Mouse (Mus musculus) liver, embryonic 15.5 days (tissue): ENCODE measurements around the gene C130050O18Rik. TPM values are rescaled to one million over a fixed set of nuclear protein-coding genes. Genes with fewer than 3 reads are reported as not detected.
A peak's percentile ranks its signal among the peaks of the same experiment; 100 is the strongest.

ENCODE experiments used
- ATAC-seq: fragments of 200-750 bp; cut with Nextera tagmentation; 2 replicates; pipeline ENCODE4 v1.8.0; 2017; ENCODE audit warnings: moderate number of reproducible peaks, mild to moderate bottlenecking, moderate library complexity; ENCODE audit not compliant: insufficient read depth
- H3K27ac ChIP-seq: fragments of 300-500 bp; sonication (generic); replicated peaks from 2 replicates; pipeline ENCODE4 v1.5.1; 2015; ENCODE audit warnings: mild to moderate bottlenecking, inconsistent platforms
- H3K27me3 ChIP-seq: fragments of 300-500 bp; sonication (generic); 2 replicates; pipeline ENCODE4 v1.6.1; 2015; ENCODE audit warnings: mild to moderate bottlenecking, inconsistent platforms
- H3K36me3 ChIP-seq: fragments of 300-500 bp; sonication (generic); replicated peaks from 2 replicates; pipeline ENCODE4 v1.6.1; 2015; ENCODE audit warnings: moderate library complexity, mild to moderate bottlenecking, inconsistent platforms
- H3K4me1 ChIP-seq: fragments of 300-500 bp; sonication (generic); replicated peaks from 2 replicates; pipeline ENCODE4 v1.6.1; 2015; ENCODE audit warnings: inconsistent platforms
- H3K4me2 ChIP-seq: fragments of 300-500 bp; sonication (generic); 2 replicates; pipeline ENCODE4 v1.6.1; 2015; ENCODE audit warnings: moderate library complexity, mild to moderate bottlenecking, inconsistent platforms
- H3K4me3 ChIP-seq: fragments of 300-500 bp; sonication (generic); replicated peaks from 2 replicates; pipeline ENCODE4 v1.5.1; 2015; ENCODE audit warnings: mild to moderate bottlenecking, inconsistent platforms
- H3K9ac ChIP-seq: fragments of 300-500 bp; sonication (generic); 2 replicates; pipeline ENCODE4 v1.6.1; 2015; ENCODE audit warnings: moderate library complexity, mild to moderate bottlenecking, inconsistent platforms
- H3K9me3 ChIP-seq: fragments of 300-500 bp; sonication (generic); replicated peaks from 2 replicates; pipeline ENCODE4 v1.6.1; 2016; ENCODE audit warnings: inconsistent platforms
- WGBS: fragments of 180-500 bp; shearing (Covaris S2); methylation state at CpG from one replicate; pipeline ENCODE4 v1.1.7; 2015; ENCODE audit warnings: mixed read lengths; ENCODE audit not compliant: insufficient replicate concordance; 5-methylcytosine and 5-hydroxymethylcytosine counted together
- polyA plus RNA-seq: library from polyadenylated mRNA; unstranded; fragments of >200 nt; fragmentation: Nextera tagmentation; extraction: Ambion mirVana; gene quantifications from 2 replicates; pipeline ENCODE4 v1.2.1, GENCODE M21; 2015

C130050O18Rik gene
- polyA plus RNA-seq, 1 experiment from 2014 or later, result 1.9 TPM

- peak overlapping the region; percentile 94 for H3K4me2 ChIP-seq
- ATAC-seq, result peak; percentile 71
- under 1% methylated on average over 73 of the region's 73 CpGs for WGBS
These were observed 24.5 kb upstream of the C130050O18Rik start for GRCm38 (mm10) chr5:139380385-139381248.

GRCm38 (mm10) chr5:139381586-139382513 lies 23.2 kb upstream of the C130050O18Rik start:
- ATAC-seq, result peak; percentile 58
- peak overlapping the region; percentile 90 for H3K9ac ChIP-seq
- no peaks in the 10 kb centered on the region for H3K27me3 ChIP-seq
- H3K9me3 ChIP-seq, result no peaks in the 10 kb centered on the region
- peak overlapping the region; percentile 100 for H3K27ac ChIP-seq
- H3K4me3 ChIP-seq, result peak overlapping the region; percentile 91
- 17% methylated on average over 18 of the region's 18 CpGs for WGBS
- peaks cover 26% of the 10 kb centered on the region for H3K36me3 ChIP-seq
- peak overlapping the region; percentile 94 for H3K4me2 ChIP-seq
- H3K4me1 ChIP-seq, result peaks cover 92% of the 10 kb centered on the region

More at GRCm38 (mm10) chr5:139380385-139381248, 24.5 kb upstream of the C130050O18Rik start:
- H3K4me3 ChIP-seq, result peak overlapping the region; percentile 91
- peak overlapping the region; percentile 100 for H3K27ac ChIP-seq
- peaks cover 92% of the 10 kb centered on the region for H3K4me1 ChIP-seq
- H3K36me3 ChIP-seq, result peaks cover 17% of the 10 kb centered on the region
- peak overlapping the region; percentile 90 for H3K9ac ChIP-seq
- H3K9me3 ChIP-seq, result no peaks in the 10 kb centered on the region
- no peaks in the 10 kb centered on the region for H3K27me3 ChIP-seq

- 6% methylated on average over 8 of the region's 8 CpGs for WGBS
- peaks cover 27% of the 10 kb centered on the region for H3K36me3 ChIP-seq
- H3K4me3 ChIP-seq, result peak overlapping the region; percentile 91
- H3K4me1 ChIP-seq, result peaks cover 92% of the 10 kb centered on the region
- peak overlapping the region; percentile 100 for H3K27ac ChIP-seq
- no peaks in the 10 kb centered on the region for H3K9me3 ChIP-seq
- peak; percentile 72 for ATAC-seq
- H3K4me2 ChIP-seq, result peak overlapping the region; percentile 94
- H3K9ac ChIP-seq, result peak overlapping the region; percentile 90
- H3K27me3 ChIP-seq, result no peaks in the 10 kb centered on the region
These were observed 22.3 kb upstream of the C130050O18Rik start for GRCm38 (mm10) chr5:139382760-139383159.

- no peak for ATAC-seq
- Histone ChIP-seq H3K4me3 (peak overlapping the region; percentile 91), H3K36me3 (peaks cover 27% of the 10 kb centered on the region), H3K27ac (peak overlapping the region; percentile 100), H3K9ac (peak overlapping the region; percentile 90), H3K4me1 (peaks cover 92% of the 10 kb centered on the region), H3K27me3 (no peaks in the 10 kb centered on the region), H3K4me2 (peak overlapping the region; percentile 94), H3K9me3 (no peaks in the 10 kb centered on the region)
- WGBS, result 32% methylated on average over 9 of the region's 9 CpGs
These were observed 21.8 kb upstream of the C130050O18Rik start for GRCm38 (mm10) chr5:139383234-139383633.

GRCm38 (mm10) chr5:139384531-139384930 lies 20.5 kb upstream of the C130050O18Rik start:
- H3K27ac ChIP-seq, result peak overlapping the region; percentile 100
- H3K27me3 ChIP-seq, result no peaks in the 10 kb centered on the region
- no peak for ATAC-seq
- WGBS, result 54% methylated on average over 10 of the region's 10 CpGs
- no peaks in the 10 kb centered on the region for H3K9me3 ChIP-seq
- peaks cover 27% of the 10 kb centered on the region for H3K36me3 ChIP-seq
- H3K4me1 ChIP-seq, result peaks cover 92% of the 10 kb centered on the region
- peak overlapping the region; percentile 90; the same call in 1 of the 2 replicates for H3K9ac ChIP-seq
- H3K4me2 ChIP-seq, result peak overlapping the region; percentile 94
- no peak overlapping the region for H3K4me3 ChIP-seq

- Histone ChIP-seq H3K9me3 (no peaks in the 10 kb centered on the region), H3K4me3 (0 out of 2 replicates have a peak overlapping the region, but pooled peaks have one; percentile 1), H3K36me3 (peaks cover 31% of the 10 kb centered on the region), H3K27ac (peak overlapping the region; percentile 100), H3K27me3 (no peaks in the 10 kb centered on the region), H3K4me1 (peaks cover 94% of the 10 kb centered on the region), H3K9ac (peak overlapping the region; percentile 46), H3K4me2 (peak overlapping the region; percentile 87)
- WGBS, result 84% methylated on average over 5 of the region's 5 CpGs
- no peak for ATAC-seq
These were observed 19.0 kb upstream of the C130050O18Rik start for GRCm38 (mm10) chr5:139386047-139386446.

- no peaks in the 10 kb centered on the region for H3K27me3 ChIP-seq
- no peaks in the 10 kb centered on the region for H3K9me3 ChIP-seq
- ATAC-seq, result no peak
- peak overlapping the region; percentile 100 for H3K27ac ChIP-seq
- H3K9ac ChIP-seq, result peak overlapping the region; percentile 89
- peak overlapping the region; percentile 68 for H3K4me3 ChIP-seq
- H3K4me1 ChIP-seq, result peaks cover 95% of the 10 kb centered on the region
- WGBS, result 72% methylated on average over 10 of the region's 10 CpGs
- peak overlapping the region; percentile 87 for H3K4me2 ChIP-seq
- peaks cover 46% of the 10 kb centered on the region for H3K36me3 ChIP-seq
These were observed 17.5 kb upstream of the C130050O18Rik start for GRCm38 (mm10) chr5:139387329-139388194.

GRCm38 (mm10) chr5:139388195-139388570 lies 16.9 kb upstream of the C130050O18Rik start:
- Histone ChIP-seq H3K4me3 (peak overlapping the region; percentile 68), H3K4me1 (peaks cover 95% of the 10 kb centered on the region), H3K27me3 (no peaks in the 10 kb centered on the region), H3K9ac (peak overlapping the region; percentile 89), H3K4me2 (peak overlapping the region; percentile 87), H3K9me3 (no peaks in the 10 kb centered on the region), H3K27ac (peak overlapping the region; percentile 100), H3K36me3 (peaks cover 52% of the 10 kb centered on the region)
- 38% methylated on average over 4 of the region's 4 CpGs for WGBS
- ATAC-seq, result no peak

- H3K27ac ChIP-seq, result peak overlapping the region; percentile 100
- H3K4me1 ChIP-seq, result peaks cover 95% of the 10 kb centered on the region
- peak overlapping the region; percentile 89 for H3K9ac ChIP-seq
- H3K9me3 ChIP-seq, result no peaks in the 10 kb centered on the region
- ATAC-seq, result peak; percentile 75
- WGBS, result 35% methylated on average over 17 of the region's 17 CpGs
- peaks cover 59% of the 10 kb centered on the region for H3K36me3 ChIP-seq
- no peaks in the 10 kb centered on the region for H3K27me3 ChIP-seq
- H3K4me2 ChIP-seq, result peak overlapping the region; percentile 87
- peak overlapping the region; percentile 68 for H3K4me3 ChIP-seq
These were observed 16.1 kb upstream of the C130050O18Rik start for GRCm38 (mm10) chr5:139388694-139389675.
